Mouse (Mus musculus) heart, postnatal 25 days (tissue): ENCODE measurements around the gene Adora1. TPM values are rescaled to one million over a fixed set of nuclear protein-coding genes. Genes with fewer than 3 reads are reported as not detected.
A peak's percentile ranks its signal among the peaks of the same experiment; 100 is the strongest.

ENCODE experiments used
- DNase-seq: peaks from one replicate; pipeline ENCODE4 v3.0.0; 2022; ENCODE audit warnings: low spot score
- intact Hi-C: fragments of 180-260 bp; cut with DNase I; formaldehyde crosslinking; loops from one replicate; pipeline ENCODE4 v1.15.1; 2025
- total RNA-seq, 2 experiments: library from RNA; stranded (reverse); gene quantifications; 2 replicates each; pipeline ENCODE4 v1.2.3; 2021

Adora1 gene
- total RNA-seq, 2 experiments from 2014 or later, result 15.5 to 20.5 TPM

DNA sequence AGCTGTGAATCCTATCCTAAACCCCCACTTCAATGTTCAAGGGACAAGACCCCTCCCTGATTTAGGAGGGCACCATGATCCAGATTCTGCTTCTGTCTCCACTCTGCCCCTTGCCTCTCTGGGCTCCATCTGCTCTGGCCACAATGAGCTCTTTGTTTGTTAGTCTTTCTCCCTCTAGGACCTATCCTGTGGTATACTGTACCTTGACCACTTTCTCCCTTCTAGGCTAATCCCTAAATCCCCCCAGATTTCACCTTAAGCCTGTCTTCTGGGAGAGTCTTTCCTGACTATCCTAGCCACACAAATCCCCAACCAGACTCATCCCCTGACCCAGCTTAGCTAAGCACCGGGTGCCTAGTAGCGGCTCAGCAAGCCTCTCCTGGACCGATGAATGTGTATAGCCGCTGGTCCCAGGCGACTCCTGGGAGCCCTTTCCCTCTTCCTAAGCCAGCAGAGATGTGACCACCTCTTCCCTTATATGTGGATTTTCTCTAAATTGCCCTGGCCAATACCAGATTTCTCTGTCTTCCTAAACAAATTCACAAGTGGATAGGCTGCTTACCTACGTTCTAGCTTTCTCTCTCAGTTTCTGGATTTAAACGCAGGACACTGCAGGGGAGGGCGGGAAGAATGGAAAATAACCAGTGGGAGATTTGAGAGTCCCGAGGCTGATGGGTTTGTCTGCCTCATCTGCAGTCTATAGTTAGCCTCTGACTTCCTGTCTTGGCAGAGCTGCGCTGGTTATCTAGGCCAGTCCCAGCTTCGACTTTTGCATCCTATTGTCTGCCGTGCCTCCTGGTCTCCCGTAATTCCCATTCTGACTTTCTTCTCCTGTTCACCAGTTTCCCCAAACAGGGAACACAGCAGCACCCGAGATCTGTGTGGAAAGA is 67.6 kb downstream of the Adora1 start:
- DNase-seq, result no peak

GRCm38 (mm10) chr1:134166547-134166946 is 68.7 kb downstream of the Adora1 start:
- intact Hi-C loops, result no loop called here
- no peak for DNase-seq

More for the DNA sequence above, 67.6 kb downstream of the Adora1 start:
- intact Hi-C loops, result no loop called here

GRCm38 (mm10) chr1:134164454-134164853 is 70.8 kb downstream of the Adora1 start:
- intact Hi-C loops, result no loop called here
- DNase-seq, result no peak

- intact Hi-C loops, result no loop called here
- DNase-seq, result no peak
Observed at GRCm38 (mm10) chr1:134163476-134163875, 71.8 kb downstream of the Adora1 start.

DNA sequence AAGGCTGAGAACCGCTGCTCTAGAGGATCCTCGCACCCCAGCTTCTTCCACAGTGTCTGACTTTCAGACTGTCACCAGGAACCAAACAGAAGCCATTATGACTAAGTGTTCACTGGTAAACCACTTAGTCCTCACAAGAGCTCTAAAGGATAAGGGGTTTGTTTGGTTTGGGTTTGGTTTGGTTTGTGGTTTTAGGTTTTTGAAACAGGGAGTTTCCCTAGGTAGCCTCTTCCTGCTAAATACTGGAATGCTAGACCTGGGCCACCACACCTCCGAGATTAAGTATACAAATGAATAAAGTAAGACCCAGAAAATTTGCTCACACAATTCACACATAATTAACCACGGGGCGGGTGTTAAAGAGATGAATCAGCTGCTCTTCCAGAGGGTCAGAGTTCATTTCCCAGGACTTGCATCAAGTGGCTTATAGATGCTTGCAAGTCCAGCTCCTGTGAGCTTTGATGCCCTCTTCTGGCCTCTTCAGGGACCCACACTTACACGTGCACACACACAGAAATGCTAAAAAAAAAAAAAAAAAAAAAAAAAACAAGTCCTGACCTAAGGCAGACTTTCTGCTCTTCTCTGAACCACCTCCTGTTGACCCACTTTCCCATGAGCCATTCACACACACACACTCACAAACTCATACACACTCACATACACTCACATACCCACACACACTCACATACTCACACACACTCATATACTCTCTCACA is 72.6 kb downstream of the Adora1 start:
- intact Hi-C loops, result no loop called here

DNA sequence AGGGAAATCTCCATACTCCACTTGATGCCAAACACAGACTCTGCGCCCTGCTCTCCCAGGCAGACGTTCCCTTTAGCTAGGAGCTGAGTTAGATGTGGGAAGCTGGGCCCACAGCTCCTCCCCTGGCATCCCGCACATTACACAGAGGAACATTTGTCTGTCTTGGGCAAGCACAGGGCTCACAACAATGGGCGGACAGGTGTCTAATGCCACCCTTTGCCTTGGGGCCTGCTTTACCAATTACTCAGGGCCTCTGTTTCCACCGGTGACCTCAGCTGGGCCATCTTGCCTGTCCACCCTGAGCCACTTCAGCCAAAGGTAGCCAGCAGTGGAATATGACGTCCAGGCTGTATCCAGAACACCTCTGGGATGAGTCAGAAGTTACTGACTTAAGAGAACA is 73.8 kb downstream of the Adora1 start:
- DNase-seq, result no peak
- intact Hi-C loops, result no loop called here

More for the DNA sequence above, 72.6 kb downstream of the Adora1 start:
- DNase-seq, result no peak

DNA sequence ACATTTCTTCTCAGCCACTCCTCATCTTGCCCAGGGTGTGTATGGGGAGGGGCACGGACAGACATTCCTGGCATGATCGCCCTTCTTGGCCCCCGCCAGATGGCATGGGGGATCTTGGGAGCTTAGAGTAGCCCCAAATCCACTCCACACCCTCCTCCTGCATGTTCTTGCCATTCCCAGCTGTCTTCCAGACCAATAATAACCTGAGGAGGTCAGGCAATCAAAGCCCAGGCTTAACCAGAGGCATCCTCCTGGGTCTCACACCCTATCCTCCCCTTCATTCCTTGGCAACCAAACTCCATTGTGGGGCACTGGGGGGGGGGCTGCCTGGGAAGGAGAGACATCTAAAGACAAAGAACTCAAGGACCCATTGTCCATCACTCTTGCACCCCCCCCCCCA is 74.8 kb downstream of the Adora1 start:
- DNase-seq, result no peak
- intact Hi-C loops, result no loop called here

DNA sequence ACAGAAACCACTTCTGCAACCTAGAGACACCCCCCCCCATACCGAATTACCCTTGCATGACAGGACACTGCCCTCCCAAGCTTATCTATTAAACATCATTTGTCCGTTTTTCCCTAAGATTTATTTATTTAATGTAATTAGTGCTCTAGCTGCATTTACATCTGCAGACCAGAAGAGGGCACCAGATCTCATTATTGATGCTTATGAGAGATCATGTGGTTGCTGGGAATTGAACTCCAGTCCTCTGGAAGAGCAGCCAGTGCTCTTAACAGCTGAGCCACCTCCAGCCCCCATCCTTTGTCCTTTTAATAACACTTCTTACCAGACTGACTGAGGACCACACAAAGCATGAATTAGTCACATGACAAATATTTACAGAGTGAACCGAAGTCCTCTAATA is 80.6 kb downstream of the Adora1 start:
- intact Hi-C loops, result no loop called here
- no peak for DNase-seq

GRCm38 (mm10) chr1:134154121-134154520 is 81.1 kb downstream of the Adora1 start:
- no peak for DNase-seq
- intact Hi-C loops, result no loop called here

DNA sequence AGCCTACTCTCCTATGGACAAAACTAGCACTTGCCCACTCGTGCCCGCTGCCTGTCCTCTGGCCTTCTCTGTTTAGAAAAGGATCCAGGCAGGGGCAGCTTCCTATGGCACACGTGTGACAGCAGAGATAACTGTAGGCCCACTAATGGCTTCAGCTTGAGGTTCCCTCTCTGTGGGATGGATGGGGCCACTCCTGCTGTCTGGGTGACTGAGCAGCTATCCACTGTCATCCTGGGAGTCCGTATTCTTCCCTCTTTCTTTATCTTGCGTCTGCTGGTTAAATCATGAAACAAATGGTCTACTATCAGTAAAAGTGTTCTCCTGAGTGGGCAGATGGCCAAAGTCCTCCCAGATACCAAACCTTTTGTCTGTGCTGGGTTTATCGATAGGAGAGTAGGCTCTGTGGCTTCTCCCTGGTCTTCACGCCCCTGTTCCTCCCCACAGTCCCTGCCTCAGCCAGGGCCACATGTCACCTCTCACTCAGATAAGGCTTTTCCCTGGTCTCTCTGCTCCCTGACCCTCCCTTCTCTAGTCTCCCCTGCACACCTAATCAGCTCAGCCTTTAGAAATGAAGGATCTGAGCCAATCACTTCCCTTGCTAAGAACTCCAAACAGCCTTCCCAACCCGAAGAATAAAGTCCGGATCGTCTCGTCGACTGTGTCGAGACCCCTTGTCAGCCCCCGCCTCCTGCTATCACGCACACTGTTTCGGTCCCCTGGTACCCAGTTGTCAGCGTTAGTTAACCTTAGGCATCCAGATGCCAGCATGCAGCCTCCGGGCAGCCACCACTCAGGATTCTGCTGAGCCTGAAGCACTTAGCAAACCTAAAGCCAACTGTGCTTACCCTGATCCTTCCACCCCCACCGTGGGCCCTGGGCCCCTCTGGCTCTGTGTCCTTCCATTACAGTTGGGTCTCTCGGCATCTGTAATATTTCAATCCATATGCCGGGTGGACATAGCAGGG is 82.3 kb downstream of the Adora1 start:
- no peak for DNase-seq
- intact Hi-C loops, result loop anchor here (1.0 to 2.0 kb wide), 2 partner anchors 91 to 170 kb away; no protein-coding TSS in a partner anchor

DNA sequence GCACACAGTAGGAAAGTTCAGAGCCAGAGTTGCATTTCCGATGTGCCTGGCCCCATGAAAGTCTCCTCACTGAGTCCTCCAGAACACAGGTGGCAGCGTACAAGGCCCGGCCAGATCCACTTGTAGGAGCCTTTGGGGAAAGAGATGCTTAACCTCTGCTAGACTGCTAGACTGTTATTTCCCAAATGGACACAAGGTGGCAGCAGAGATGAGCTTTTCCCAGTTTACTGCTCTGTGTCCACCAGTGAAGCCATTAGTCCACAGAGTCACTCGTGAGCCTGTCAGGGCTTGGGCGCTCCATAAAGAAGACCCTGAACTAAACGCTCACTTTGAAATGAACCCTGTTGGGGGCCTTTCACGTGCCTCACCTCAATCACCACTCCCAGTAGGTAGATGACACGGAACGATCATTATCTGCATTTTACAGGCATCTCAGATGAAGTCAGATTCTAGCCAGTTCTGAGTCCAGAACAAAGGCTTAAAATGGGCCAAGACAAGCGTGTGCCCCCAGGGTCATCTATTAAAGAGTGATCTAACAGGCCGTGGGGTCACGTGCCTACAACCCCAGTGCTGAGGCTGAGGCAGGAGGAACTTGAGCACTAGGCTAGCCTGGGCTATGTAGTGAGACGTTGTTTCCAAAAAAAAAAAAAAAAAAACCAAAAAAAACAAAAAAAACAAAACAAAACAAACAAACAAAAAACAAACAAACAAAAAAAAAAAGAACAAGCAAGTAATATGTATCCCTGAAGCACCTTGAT is 83.4 kb downstream of the Adora1 start:
- intact Hi-C loops, result loop anchor here (1.0 to 2.0 kb wide), 4 partner anchors 43 to 180 kb away; partner anchors contain the start of gene Ppfia4
- DNase-seq, result peak; percentile 38

GRCm38 (mm10) chr1:134150745-134151144 is 84.5 kb downstream of the Adora1 start:
- DNase-seq, result no peak
- intact Hi-C loops, result loop anchor here (1.0 to 2.0 kb wide), 2 partner anchors 44 to 182 kb away; partner anchors contain the start of gene Ppfia4

DNA sequence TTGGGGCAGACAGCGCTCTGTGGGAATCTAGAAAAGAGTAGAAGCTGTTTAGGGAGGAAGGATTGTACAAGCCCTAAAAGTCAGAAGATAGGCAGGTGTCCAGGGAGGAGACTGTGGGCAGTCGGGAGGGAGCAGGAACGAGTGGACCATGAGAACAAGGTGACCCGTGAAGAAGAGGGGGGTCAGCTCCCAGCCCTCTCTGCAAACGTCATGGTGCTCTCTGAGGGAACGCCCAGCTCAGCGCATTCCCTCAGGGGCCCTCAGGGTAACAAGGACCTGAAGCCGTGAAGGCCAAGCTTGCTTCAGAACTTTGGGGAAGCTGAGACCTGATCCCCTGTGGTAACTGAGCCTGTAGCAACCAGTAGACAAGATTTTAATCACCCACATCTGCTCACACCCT is 85.2 kb downstream of the Adora1 start:
- DNase-seq, result no peak
- intact Hi-C loops, result loop anchor here (2.0 kb wide), 1 partner anchor 45 kb away; no protein-coding TSS in a partner anchor

Other genes starting within 250 kb of the Adora1 start
- gene Fmod, start 198.2 kb downstream of the Adora1 start, total RNA-seq, result 10 to 100 TPM; 11.6 to 12.1 TPM
- 10 to 100 TPM; 25.7 to 29.2 TPM for gene Btg2, start 156.3 kb downstream of the Adora1 start, total RNA-seq
- gene Chit1, start 124.2 kb downstream of the Adora1 start, total RNA-seq, result not detected
- under 1 TPM; 0.34 to 0.92 TPM for gene Chil1, start 53.3 kb downstream of the Adora1 start, total RNA-seq
- gene Mybph, start 42.0 kb downstream of the Adora1 start, total RNA-seq, result not detected
- not detected for gene Myog, start 54.6 kb upstream of the Adora1 start, total RNA-seq
- gene Ppfia4, start 97.5 kb upstream of the Adora1 start, total RNA-seq, result 1 to 10 TPM; 1.6 to 1.9 TPM
- 10 to 100 TPM; 19.4 to 19.8 TPM for gene Tmem183a, start 126.5 kb upstream of the Adora1 start, total RNA-seq
- gene 4933406M09Rik, start 150.5 kb upstream of the Adora1 start, total RNA-seq, result not detected
- 10 to 100 TPM; 25.3 to 25.5 TPM for gene Cyb5r1, start 170.1 kb upstream of the Adora1 start, total RNA-seq
- 100 to 1,000 TPM; 140 TPM for gene Adipor1, start 179.9 kb upstream of the Adora1 start, total RNA-seq
- gene Klhl12, start 220.1 kb upstream of the Adora1 start, total RNA-seq, result 10 to 100 TPM; 19.1 to 20.5 TPM